Mouse (Mus musculus) MEL (cell line): ENCODE measurements around the gene Nfe2l3.

Experiments
- CHD2 ChIP-seq: IDR thresholded peaks from 2 replicates; pipeline ENCODE4 v1.6.1; 2011; ENCODE audit warnings: low read length, improper control_type of control experiment
- CTCF ChIP-seq, 3 experiments: IDR thresholded peaks in 2 of 3; conservative IDR thresholded peaks in 1 of 3; 2 replicates each; pipeline ENCODE4 v1.5.1; 2011 to 2012; ENCODE audit warnings: low read length in 3 of 3, low read depth in 2 of 3, mild to moderate bottlenecking in 2 of 3, improper control_type of control experiment in 1 of 3, inconsistent platforms in 1 of 3, mixed read lengths in 1 of 3, moderate library complexity in 1 of 3; ENCODE audit not compliant: control insufficient read depth in 1 of 3, insufficient read depth in 1 of 3, poor library complexity in 1 of 3, severe bottlenecking in 1 of 3
- E2F4 ChIP-seq: IDR thresholded peaks from 2 replicates; pipeline ENCODE4 v1.6.1; 2011; ENCODE audit warnings: low read depth, low read length, improper control_type of control experiment, borderline replicate concordance
- GABPA ChIP-seq: IDR thresholded peaks from 2 replicates; pipeline ENCODE4 v1.6.1; 2012; ENCODE audit warnings: low read depth, mild to moderate bottlenecking, inconsistent platforms, low read length, improper control_type of control experiment, moderate library complexity
- GATA1 ChIP-seq: IDR thresholded peaks from 2 replicates; pipeline ENCODE4 v1.6.1; 2011; ENCODE audit warnings: low read depth, low read length, improper control_type of control experiment
- RAD21 ChIP-seq: IDR thresholded peaks from 2 replicates; pipeline ENCODE4 v1.6.1; 2011; ENCODE audit warnings: mild to moderate bottlenecking, low read depth, low read length, improper control_type of control experiment
- SIN3A ChIP-seq: IDR thresholded peaks from 2 replicates; pipeline ENCODE4 v1.6.1; 2012; ENCODE audit warnings: low read length, improper control_type of control experiment, inconsistent platforms
- ZC3H11A ChIP-seq: IDR thresholded peaks from 2 replicates; pipeline ENCODE4 v1.6.1; 2012; ENCODE audit warnings: low read depth, mild to moderate bottlenecking, inconsistent platforms, low read length, improper control_type of control experiment
- ZMIZ1 ChIP-seq: IDR thresholded peaks from 2 replicates; pipeline ENCODE4 v1.6.1; 2012; ENCODE audit warnings: low read depth, mild to moderate bottlenecking, inconsistent platforms, low read length, improper control_type of control experiment, moderate library complexity

- TF ChIP-seq CTCF (IDR thresholded peaks at IDR 0.05 in 2 of 3, conservative IDR thresholded peaks at IDR 0.05 in 1 of 3; ENCODE audit: control insufficient read depth in 1 of 3, insufficient read depth in 1 of 3, low read depth in 2 of 3, low read length in 3 of 3, poor library complexity in 1 of 3, severe bottlenecking in 1 of 3) (no peak), SIN3A (no peak), GABPA (no peak), E2F4 (no peak), RAD21 (no peak), ZMIZ1 (no peak), GATA1 (no peak), ZC3H11A (no peak), CHD2 (no peak)
Measured at GRCm38 (mm10) chr6:51470311-51471178, 38.1 kb downstream of the Nfe2l3 start, which contains the start of gene Cbx3.
